Mouse (Mus musculus): ENCODE results near the gene Imp4.

- TF ChIP-seq CTCF (IDR thresholded peaks at IDR 0.05; ENCODE audit: low read depth, low read length), result no peak
- no peak for TF ChIP-seq POLR2AphosphoS5 (IDR thresholded peaks at IDR 0.05; ENCODE audit: insufficient replicate concordance, low read depth, low read length)
- TF ChIP-seq GATA1 (IDR thresholded peaks at IDR 0.05; ENCODE audit: borderline replicate concordance, low read length), result no peak
- TF ChIP-seq TAL1 (conservative IDR thresholded peaks at IDR 0.05; ENCODE audit: low read depth, low read length), result no peak
- no peak for TF ChIP-seq GATA2 (IDR thresholded peaks at IDR 0.05; ENCODE audit: borderline replicate concordance, low read depth, low read length)
Observed at GRCm38 (mm10) chr1:34428466-34428865, 11.2 kb upstream of the Imp4 start.
